Mouse (Mus musculus) testis, adult 2 months (tissue): ENCODE results near the gene Arhgef3. TPM values are rescaled to one million over a fixed set of nuclear protein-coding genes. Genes with fewer than 3 reads are reported as not detected.

Experiments
- H3K27ac ChIP-seq: fragments of 200-500 bp; 2 replicates; pipeline ENCODE4 v1.5.1; 2012; ENCODE audit warnings: low read depth, low read length; ENCODE audit not compliant: control insufficient read depth, insufficient read depth
- H3K27me3 ChIP-seq: fragments of 200-500 bp; 2 replicates; pipeline ENCODE4 v1.6.1; 2012; ENCODE audit warnings: mild to moderate bottlenecking, low read length, moderate library complexity; ENCODE audit not compliant: control insufficient read depth, insufficient read depth
- H3K36me3 ChIP-seq: fragments of 200-500 bp; 2 replicates; pipeline ENCODE4 v1.6.1; 2012; ENCODE audit warnings: mild to moderate bottlenecking, low read length; ENCODE audit not compliant: control insufficient read depth, insufficient read depth
- H3K4me1 ChIP-seq: fragments of 200-500 bp; 2 replicates; pipeline ENCODE4 v1.6.1; 2012; ENCODE audit warnings: low read length; ENCODE audit not compliant: control insufficient read depth, insufficient read depth
- H3K4me3 ChIP-seq: fragments of 200-500 bp; 2 replicates; pipeline ENCODE4 v1.5.1; 2012; ENCODE audit warnings: low read depth, mild to moderate bottlenecking, low read length, moderate library complexity, mixed read lengths; ENCODE audit not compliant: control insufficient read depth
- CTCF ChIP-seq: fragments of 200-500 bp; IDR thresholded peaks from 2 replicates; pipeline ENCODE4 v1.5.1; 2012; ENCODE audit warnings: low read depth, mild to moderate bottlenecking, inconsistent platforms, low read length, moderate library complexity; ENCODE audit not compliant: control insufficient read depth, insufficient read depth, insufficient replicate concordance
- POLR2A ChIP-seq: fragments of 200-500 bp; IDR thresholded peaks from 2 replicates; pipeline ENCODE4 v1.6.1; 2012; ENCODE audit warnings: low read depth, mild to moderate bottlenecking, inconsistent platforms, low read length, moderate library complexity; ENCODE audit not compliant: control insufficient read depth
- polyA plus RNA-seq: library from polyadenylated mRNA; depleted of rRNA; stranded (reverse); fragments of >200 nt; gene quantifications from 2 replicates; pipeline ENCODE4 v1.2.3, GENCODE M21; 2012

The Arhgef3 gene
- polyA plus RNA-seq, 1 experiment, result 7.7 TPM

DNA sequence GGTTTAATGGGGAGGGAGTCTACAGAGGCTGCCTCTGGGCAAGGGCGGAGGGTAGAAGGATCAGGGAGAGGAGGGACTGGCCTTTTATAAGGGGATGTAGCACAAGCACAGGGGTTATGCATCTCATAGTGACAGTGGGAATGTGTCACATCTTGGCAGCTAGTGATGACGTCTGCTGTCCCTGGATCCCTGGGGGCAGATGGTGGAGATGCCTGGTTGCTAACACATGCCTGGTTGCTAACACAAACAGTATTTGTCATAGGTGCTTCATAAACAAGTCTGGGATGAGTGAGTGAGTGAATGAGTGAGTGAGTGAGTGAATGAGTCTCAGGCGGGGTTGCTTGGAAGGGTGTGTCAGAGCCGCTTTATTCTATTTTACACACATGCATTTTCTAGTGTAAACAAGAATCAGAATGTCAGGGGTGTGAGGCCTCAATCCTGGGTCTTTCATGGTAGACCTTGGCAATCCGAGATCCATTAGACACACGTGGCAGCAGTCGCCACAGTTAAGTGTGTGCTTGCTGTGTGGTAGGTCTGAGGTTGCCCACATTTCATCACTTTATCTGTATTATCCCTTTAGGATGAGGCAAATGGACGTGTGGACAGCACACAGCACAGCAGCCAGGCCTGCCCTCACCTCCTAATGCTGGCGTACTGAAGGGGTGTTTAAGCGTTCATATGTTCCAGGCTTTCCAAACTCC is 156.8 kb downstream of the Arhgef3 start:
- Histone ChIP-seq H3K27me3 (no peaks in the 10 kb centered on the region), H3K27ac (no peak overlapping the region), H3K36me3 (no peaks in the 10 kb centered on the region), H3K4me3 (peak overlapping the region; percentile 0; the same call in 1 of the 2 replicates), H3K4me1 (no peaks in the 10 kb centered on the region)
- TF ChIP-seq CTCF (no peak), POLR2A (peak; percentile 32; the same call in 1 of the 2 replicates)

DNA sequence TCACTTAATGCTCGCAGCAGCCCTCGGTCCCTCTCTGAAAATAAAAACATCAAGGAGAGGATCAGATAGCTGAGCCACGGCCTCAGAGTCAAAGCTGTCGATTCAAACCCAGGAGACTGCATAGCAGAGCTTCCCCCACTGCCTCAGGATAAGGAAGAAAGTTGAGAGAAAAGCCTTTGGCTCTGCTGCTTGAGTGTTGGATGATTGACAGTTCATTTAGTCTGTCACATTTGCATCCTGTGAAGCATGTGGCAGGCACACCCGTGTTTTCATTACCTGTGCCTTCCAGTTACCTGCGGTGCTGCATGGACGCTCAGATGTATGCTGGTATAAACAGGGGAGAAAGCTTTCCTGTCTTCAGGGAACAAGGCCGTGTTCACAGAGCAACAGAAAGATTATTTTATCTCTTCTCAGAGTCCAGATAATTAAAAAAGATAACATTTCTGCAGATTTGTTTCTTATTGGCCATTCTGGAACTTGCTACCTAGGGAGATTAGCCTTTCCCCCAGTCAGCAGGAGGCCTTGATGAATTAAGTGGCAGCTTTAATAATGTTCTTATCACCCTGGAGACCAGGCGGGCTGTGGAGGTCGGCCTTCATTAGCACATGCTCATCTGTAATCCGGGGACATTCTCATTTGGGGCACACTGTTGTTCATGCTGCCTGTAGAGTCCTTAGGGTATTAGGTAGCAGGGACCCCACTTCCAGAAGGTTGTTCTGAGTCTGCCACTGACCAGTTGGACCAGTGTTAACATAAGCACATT is 157.6 kb downstream of the Arhgef3 start:
- Histone ChIP-seq H3K4me1 (no peaks in the 10 kb centered on the region), H3K4me3 (no peak overlapping the region), H3K36me3 (no peaks in the 10 kb centered on the region), H3K27me3 (no peaks in the 10 kb centered on the region), H3K27ac (no peak overlapping the region)
- no peak for TF ChIP-seq POLR2A

DNA sequence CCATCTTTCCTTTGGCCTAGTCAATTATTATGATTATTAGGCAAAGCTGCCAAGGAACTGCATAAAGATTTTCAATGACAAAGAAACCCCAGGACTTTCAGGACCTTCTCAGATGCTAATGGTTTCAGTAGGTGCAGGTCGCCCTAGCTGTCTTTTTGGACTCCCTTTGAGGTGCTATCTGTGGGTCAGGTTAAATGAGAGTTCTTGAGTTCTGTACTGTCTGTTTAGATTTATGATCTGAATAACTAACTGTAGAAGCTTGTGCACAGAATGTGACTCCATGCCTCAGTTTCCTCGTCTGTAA is 158.1 kb downstream of the Arhgef3 start:
- H3K27me3 ChIP-seq, result no peaks in the 10 kb centered on the region

GRCm38 (mm10) chr14:27273169-27273568 is 158.5 kb downstream of the Arhgef3 start:
- H3K27ac ChIP-seq, result no peak overlapping the region
- no peaks in the 10 kb centered on the region for H3K36me3 ChIP-seq
- no peak overlapping the region for H3K4me3 ChIP-seq
- no peaks in the 10 kb centered on the region for H3K4me1 ChIP-seq
- no peaks in the 10 kb centered on the region for H3K27me3 ChIP-seq
- TF ChIP-seq CTCF (no peak), POLR2A (no peak)

More for the DNA sequence above, 158.1 kb downstream of the Arhgef3 start:
- Histone ChIP-seq H3K27ac (no peak overlapping the region), H3K4me3 (no peak overlapping the region), H3K36me3 (no peaks in the 10 kb centered on the region), H3K4me1 (no peaks in the 10 kb centered on the region)
- TF ChIP-seq CTCF (no peak), POLR2A (no peak)

GRCm38 (mm10) chr14:27277259-27277658 is 162.6 kb downstream of the Arhgef3 start:
- Histone ChIP-seq H3K27me3 (no peaks in the 10 kb centered on the region), H3K4me1 (no peaks in the 10 kb centered on the region), H3K36me3 (no peaks in the 10 kb centered on the region), H3K27ac (no peak overlapping the region), H3K4me3 (no peak overlapping the region)
- TF ChIP-seq CTCF, result no peak
- TF ChIP-seq POLR2A, result no peak

GRCm38 (mm10) chr14:27280201-27280890 is 165.6 kb downstream of the Arhgef3 start:
- Histone ChIP-seq H3K27ac (no peak overlapping the region), H3K36me3 (no peaks in the 10 kb centered on the region), H3K4me1 (no peaks in the 10 kb centered on the region), H3K27me3 (no peaks in the 10 kb centered on the region), H3K4me3 (no peak overlapping the region)
- no peak for TF ChIP-seq POLR2A
- TF ChIP-seq CTCF, result no peak

- TF ChIP-seq POLR2A, result no peak
- TF ChIP-seq CTCF, result no peak
- no peaks in the 10 kb centered on the region for H3K4me1 ChIP-seq
- H3K4me3 ChIP-seq, result no peak overlapping the region
- H3K27ac ChIP-seq, result no peak overlapping the region
- no peaks in the 10 kb centered on the region for H3K27me3 ChIP-seq
- H3K36me3 ChIP-seq, result no peaks in the 10 kb centered on the region
Measured at GRCm38 (mm10) chr14:27283956-27284355, 169.3 kb downstream of the Arhgef3 start.
